Mouse (Mus musculus) embryonic facial prominence, embryonic 11.5 days (tissue): ENCODE results near the gene Tprn. TPM values are rescaled to one million over a fixed set of nuclear protein-coding genes. Genes with fewer than 3 reads are reported as not detected.

Experiments used
- ATAC-seq: fragments of 200-750 bp; cut with Nextera tagmentation; replicated peaks from 2 replicates; pipeline ENCODE4 v1.8.0; 2017; ENCODE audit warnings: low read depth; ENCODE audit not compliant: insufficient number of reproducible peaks, low FRiP score, low TSS enrichment
- DNase-seq: peaks from one replicate; pipeline ENCODE4 v3.0.0-alpha.2; 2015; ENCODE audit warnings: low spot score
- H3K27ac ChIP-seq: fragments of 300-500 bp; sonication (generic); replicated peaks from 2 replicates; pipeline ENCODE4 v1.5.1; 2014; ENCODE audit warnings: mild to moderate bottlenecking, low read depth, low read length, control low read depth
- H3K27me3 ChIP-seq: fragments of 300-500 bp; sonication (generic); 2 replicates; pipeline ENCODE4 v1.6.1; 2014; ENCODE audit warnings: mild to moderate bottlenecking, low read length, moderate library complexity, mixed read lengths; ENCODE audit not compliant: control insufficient read depth, insufficient read depth
- H3K36me3 ChIP-seq: fragments of 300-500 bp; sonication (generic); replicated peaks from 2 replicates; pipeline ENCODE4 v1.6.1; 2014; ENCODE audit warnings: low read depth, mild to moderate bottlenecking, low read length, moderate library complexity, mixed read lengths; ENCODE audit not compliant: control insufficient read depth, insufficient read depth
- H3K4me1 ChIP-seq: fragments of 300-500 bp; sonication (generic); 2 replicates; pipeline ENCODE4 v1.6.1; 2014; ENCODE audit warnings: low read length, mixed read lengths; ENCODE audit not compliant: control insufficient read depth, insufficient read depth
- H3K4me2 ChIP-seq: fragments of 300-500 bp; sonication (generic); 2 replicates; pipeline ENCODE4 v1.6.1; 2014; ENCODE audit warnings: low read depth, mild to moderate bottlenecking, control low read depth, low read length, moderate library complexity
- H3K4me3 ChIP-seq: fragments of 300-500 bp; sonication (generic); 2 replicates; pipeline ENCODE4 v1.5.1; 2014; ENCODE audit warnings: low read depth, low read length, control low read depth
- H3K9ac ChIP-seq: fragments of 300-500 bp; sonication (generic); replicated peaks from 2 replicates; pipeline ENCODE4 v1.6.1; 2014; ENCODE audit warnings: mild to moderate bottlenecking, control low read depth, low read length
- H3K9me3 ChIP-seq: fragments of 300-500 bp; sonication (generic); replicated peaks from 2 replicates; pipeline ENCODE4 v1.6.1; 2016; ENCODE audit warnings: mild to moderate bottlenecking, low read length, inconsistent platforms, mixed read lengths; ENCODE audit not compliant: control insufficient read depth
- WGBS: fragments of 180-500 bp; shearing (Covaris S2); extraction: QIAGEN DNeasy Blood & Tissue Kit; methylation state at CpG from one replicate; pipeline ENCODE4 v1.1.7; 2014; 5-methylcytosine and 5-hydroxymethylcytosine counted together
- polyA plus RNA-seq: library from polyadenylated mRNA; unstranded; fragments of >200 nt; fragmentation: Nextera tagmentation; extraction: Ambion mirVana; gene quantifications from 2 replicates; pipeline ENCODE4 v1.2.1, GENCODE M21; 2014

Tprn gene
- polyA plus RNA-seq, 1 experiment from 2014 or later, result 4.3 TPM

DNA sequence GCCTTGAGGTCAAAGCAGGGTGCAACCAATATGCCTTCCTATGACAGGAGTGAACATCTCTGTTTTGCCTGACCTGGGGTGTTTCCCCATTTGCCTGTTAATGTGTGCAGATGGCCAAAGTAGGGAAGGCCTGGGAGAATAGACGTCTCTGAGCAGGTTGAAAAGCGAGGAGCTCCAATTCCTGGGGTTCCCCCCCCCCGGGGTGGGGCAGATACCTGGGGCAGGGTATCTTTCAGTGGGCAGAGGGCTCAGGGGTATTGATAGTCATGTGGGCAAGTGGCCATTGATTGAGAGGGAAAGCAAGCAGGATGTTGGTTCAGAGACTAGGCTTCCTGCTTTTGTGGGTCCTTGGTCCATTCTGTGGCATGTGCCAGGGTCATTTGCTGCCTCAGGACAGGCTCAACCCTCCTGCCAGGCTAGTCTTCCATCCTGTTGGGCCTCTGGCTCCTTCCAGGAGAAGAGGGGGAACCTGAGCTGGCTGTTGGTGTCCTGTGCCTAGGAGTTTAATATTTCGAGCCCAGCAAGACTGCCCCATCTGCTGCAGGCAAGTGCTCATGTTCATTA, 5.4 kb downstream of the Tprn start:
- Histone ChIP-seq H3K36me3 (no peaks in the 10 kb centered on the region; the same call in 1 of the 2 replicates), H3K9me3 (no peaks in the 10 kb centered on the region), H3K4me1 (peaks cover 9% of the 10 kb centered on the region), H3K9ac (no peak overlapping the region), H3K27me3 (peaks cover 12% of the 10 kb centered on the region), H3K4me2 (no peak overlapping the region), H3K27ac (no peak overlapping the region), H3K4me3 (no peak overlapping the region)
- WGBS, result 74% methylated on average over 4 of the region's 4 CpGs
- ATAC-seq (no peak), DNase-seq (no peak)

DNA sequence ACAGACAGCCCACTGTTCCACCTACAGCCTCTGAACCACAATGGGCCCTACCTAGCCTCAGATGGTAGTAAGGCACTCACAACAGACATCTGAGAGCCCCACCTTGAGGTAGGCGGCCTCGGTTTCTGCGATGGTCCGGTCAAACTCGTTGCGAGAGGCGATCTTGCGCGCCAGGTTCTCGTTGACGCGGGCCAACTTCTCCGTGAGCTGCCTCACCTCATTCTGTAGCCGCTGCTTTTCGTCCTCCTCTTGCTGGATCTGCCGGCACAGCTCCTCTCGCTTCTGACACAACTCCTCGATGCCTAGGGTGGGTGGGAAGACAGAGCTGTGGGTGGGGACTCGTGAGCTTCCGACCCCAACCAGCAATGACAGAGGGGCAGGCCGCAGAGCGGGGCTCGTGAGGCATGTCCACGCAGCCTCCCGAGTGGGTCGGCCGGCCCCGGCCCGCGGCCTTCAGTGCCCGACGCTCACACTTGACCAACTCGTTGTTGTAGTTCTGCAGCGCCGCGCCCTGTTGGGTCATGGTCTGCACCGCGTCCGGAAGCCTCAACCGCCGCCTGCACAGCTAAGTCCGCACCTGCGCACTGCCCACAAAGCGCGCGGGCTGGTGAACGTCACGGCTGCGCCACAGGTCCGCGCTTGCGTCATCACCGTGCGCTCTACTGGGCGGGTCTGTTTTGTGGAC, 9.6 kb downstream of the Tprn start, which contains the start of the genes Ssna1 and Anapc2:
Ssna1 (minus strand) TSS at position 612 of the 685 bp plus-strand sequence.
Anapc2 (plus strand) TSS at position 652 of the 685 bp plus-strand sequence.
- H3K27me3 ChIP-seq, result no peaks in the 10 kb centered on the region
- peaks cover 5% of the 10 kb centered on the region for H3K36me3 ChIP-seq
- no peaks in the 10 kb centered on the region for H3K9me3 ChIP-seq
- ATAC-seq (peak; percentile 94), DNase-seq (peak; percentile 99)
- peaks cover 4% of the 10 kb centered on the region; the same call in 1 of the 2 replicates for H3K4me1 ChIP-seq
- peak within 1 kb of the TSS; percentile 87 for H3K9ac ChIP-seq
- H3K4me3 ChIP-seq, result peak within 1 kb of the TSS; percentile 94
- H3K27ac ChIP-seq, result peak within 1 kb of the TSS; percentile 22; the same call in 1 of the 2 replicates
- peak within 1 kb of the TSS; percentile 90 for H3K4me2 ChIP-seq
- under 1% methylated on average over 54 of the region's 55 CpGs for WGBS

GRCm38 (mm10) chr2:25272515-25272914, 10.1 kb downstream of the Tprn start:
- Histone ChIP-seq H3K4me3 (peak overlapping the region; percentile 94), H3K27ac (no peak overlapping the region; the same call in 1 of the 2 replicates), H3K27me3 (no peaks in the 10 kb centered on the region), H3K4me1 (peaks cover 4% of the 10 kb centered on the region; the same call in 1 of the 2 replicates), H3K9ac (peak overlapping the region; percentile 87), H3K36me3 (peaks cover 7% of the 10 kb centered on the region), H3K9me3 (no peaks in the 10 kb centered on the region), H3K4me2 (peak overlapping the region; percentile 90)
- peak; percentile 56 for ATAC-seq
- under 1% methylated on average over 29 of the region's 29 CpGs for WGBS
- no peak for DNase-seq

DNA sequence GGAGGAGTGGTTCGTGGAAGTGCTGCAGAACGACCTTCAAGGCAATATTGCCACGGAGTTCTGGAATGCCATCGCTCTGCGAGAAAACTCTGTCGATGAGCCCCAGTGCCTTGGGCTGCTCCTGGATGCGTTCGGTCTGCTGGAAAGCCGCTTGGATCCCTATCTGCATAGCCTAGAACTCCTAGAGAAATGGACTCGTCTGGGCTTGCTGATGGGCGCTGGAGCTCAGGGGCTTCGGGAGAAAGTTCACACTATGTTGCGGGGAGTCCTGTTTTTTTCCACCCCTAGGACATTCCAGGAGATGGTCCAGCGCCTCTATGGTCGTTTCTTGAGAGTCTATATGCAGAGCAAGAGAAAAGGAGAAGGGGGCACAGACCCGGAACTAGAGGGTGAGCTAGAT, 10.6 kb downstream of the Tprn start:
- Histone ChIP-seq H3K9ac (peak overlapping the region; percentile 87), H3K27ac (no peak overlapping the region), H3K4me2 (peak overlapping the region; percentile 90), H3K9me3 (no peaks in the 10 kb centered on the region), H3K27me3 (no peaks in the 10 kb centered on the region), H3K4me1 (peaks cover 4% of the 10 kb centered on the region; the same call in 1 of the 2 replicates), H3K36me3 (peaks cover 10% of the 10 kb centered on the region), H3K4me3 (peak overlapping the region; percentile 94)
- ATAC-seq (no peak), DNase-seq (no peak)
- 42% methylated on average over 16 of the region's 16 CpGs for WGBS

DNA sequence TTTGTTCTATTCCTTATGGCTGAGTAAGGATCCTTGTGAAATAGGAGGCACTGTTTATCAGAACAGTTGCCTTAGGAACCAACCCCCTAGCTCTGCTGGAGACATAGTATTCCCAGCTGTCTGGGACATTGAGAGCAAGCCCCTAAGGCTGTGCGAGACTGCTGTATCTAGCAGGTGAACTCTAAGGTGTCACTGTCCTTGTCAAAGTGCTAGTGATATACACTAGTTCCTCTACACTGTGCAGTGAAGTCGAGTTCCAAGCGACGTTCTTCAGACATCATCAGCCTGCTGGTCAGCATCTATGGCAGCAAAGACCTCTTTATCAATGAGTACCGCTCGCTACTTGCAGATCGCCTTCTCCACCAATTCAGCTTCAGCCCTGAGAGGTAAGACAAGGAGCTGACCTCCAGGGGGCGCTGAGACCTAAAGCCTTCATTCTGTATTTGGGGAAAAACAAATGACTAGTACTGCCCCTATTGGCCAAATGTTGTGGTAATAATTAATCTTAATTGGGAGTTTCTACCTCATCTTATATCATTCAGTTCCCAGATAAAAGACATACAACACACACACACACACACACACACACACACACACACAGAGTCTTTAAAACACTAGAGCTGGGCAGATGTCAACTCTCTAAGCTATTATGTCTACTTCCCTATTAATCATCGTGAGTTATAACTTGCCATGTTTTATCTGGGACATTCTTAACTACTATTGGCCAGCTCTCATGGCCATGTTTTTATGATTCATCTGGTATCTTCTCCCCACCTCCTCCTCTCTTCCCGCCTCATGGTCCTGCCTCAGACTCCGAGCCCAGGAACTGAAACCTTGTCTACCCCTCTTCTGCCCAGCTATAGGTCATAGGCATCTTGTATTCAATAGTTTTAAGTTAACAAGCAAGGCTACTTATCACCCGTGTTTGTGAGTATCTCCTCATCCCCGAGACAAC, 16.8 kb downstream of the Tprn start:
- Histone ChIP-seq H3K4me1 (no peaks in the 10 kb centered on the region), H3K4me2 (no peak overlapping the region), H3K36me3 (peaks cover 25% of the 10 kb centered on the region), H3K27me3 (no peaks in the 10 kb centered on the region), H3K4me3 (no peak overlapping the region), H3K9me3 (no peaks in the 10 kb centered on the region), H3K27ac (no peak overlapping the region), H3K9ac (no peak overlapping the region)
- no peak for ATAC-seq
- 65% methylated on average over 13 of the region's 13 CpGs for WGBS
- peak; percentile 88 for DNase-seq

DNA sequence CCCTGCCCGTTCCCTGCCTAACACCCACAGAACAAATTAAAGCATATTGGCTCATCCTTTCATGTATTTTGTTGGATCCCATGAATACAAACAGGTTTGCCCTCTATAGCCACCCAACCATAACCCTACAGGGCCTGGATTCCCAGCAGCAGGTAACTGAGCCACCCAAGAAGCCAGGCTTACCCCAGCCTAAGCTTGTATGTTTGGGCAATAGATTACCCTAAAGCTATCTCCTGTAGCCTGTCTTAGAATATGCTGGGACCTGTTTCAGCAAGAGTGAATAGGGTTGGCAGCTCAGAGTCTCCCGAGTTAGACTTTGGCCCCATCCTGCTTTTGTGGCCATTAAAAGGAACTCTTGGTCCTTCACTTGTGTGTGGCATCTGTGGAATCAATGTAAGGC, 23.1 kb downstream of the Tprn start:
- Histone ChIP-seq H3K36me3 (peaks cover 11% of the 10 kb centered on the region), H3K9ac (no peak overlapping the region), H3K27me3 (peaks cover 26% of the 10 kb centered on the region), H3K27ac (no peak overlapping the region), H3K4me1 (no peaks in the 10 kb centered on the region), H3K4me2 (no peak overlapping the region), H3K9me3 (no peaks in the 10 kb centered on the region), H3K4me3 (no peak overlapping the region)
- 96% methylated on average over 2 of the region's 2 CpGs for WGBS
- ATAC-seq (no peak), DNase-seq (no peak)

DNA sequence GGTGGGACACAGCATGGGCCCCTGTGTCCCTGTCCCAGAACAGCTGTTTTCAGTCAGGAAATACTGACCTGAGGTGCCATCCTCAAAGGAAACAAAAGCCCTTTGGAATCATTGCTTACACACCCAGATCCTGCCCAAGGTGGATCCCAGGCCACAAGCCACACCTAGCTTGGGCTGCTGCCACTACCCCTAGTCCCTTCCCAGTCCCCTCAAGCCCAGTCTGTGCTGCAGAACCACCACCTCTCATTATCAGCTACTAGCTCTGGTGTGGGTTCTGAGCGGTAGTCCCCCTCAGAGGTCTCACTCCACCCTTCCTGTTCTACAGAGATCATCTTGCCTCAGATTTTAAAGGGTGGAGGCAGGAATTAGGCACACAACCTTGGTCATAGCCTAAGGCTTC, 23.9 kb downstream of the Tprn start:
- H3K9me3 ChIP-seq, result no peaks in the 10 kb centered on the region
- no peak for DNase-seq
- no peak overlapping the region for H3K27ac ChIP-seq
- peaks cover 10% of the 10 kb centered on the region for H3K36me3 ChIP-seq
- no peak overlapping the region for H3K4me2 ChIP-seq
- ATAC-seq, result no peak
- no peaks in the 10 kb centered on the region for H3K4me1 ChIP-seq
- H3K27me3 ChIP-seq, result peaks cover 34% of the 10 kb centered on the region
- no peak overlapping the region for H3K9ac ChIP-seq
- 83% methylated on average over 1 of the region's 1 CpGs for WGBS
- H3K4me3 ChIP-seq, result no peak overlapping the region
